Mouse (Mus musculus): ENCODE measurements at regions not wholly inside any gene's neighbourhood (a gene's known extent, or its start where the extent isn't known, plus 50 kb on each side); places are given as distances from the start of the nearest gene placed in this dataset.
"Not testable (repeated sequence)": the region's sequence is repeated elsewhere in the genome, so short reads cannot be mapped to it uniquely, and the experiment has no call there.

DNA sequence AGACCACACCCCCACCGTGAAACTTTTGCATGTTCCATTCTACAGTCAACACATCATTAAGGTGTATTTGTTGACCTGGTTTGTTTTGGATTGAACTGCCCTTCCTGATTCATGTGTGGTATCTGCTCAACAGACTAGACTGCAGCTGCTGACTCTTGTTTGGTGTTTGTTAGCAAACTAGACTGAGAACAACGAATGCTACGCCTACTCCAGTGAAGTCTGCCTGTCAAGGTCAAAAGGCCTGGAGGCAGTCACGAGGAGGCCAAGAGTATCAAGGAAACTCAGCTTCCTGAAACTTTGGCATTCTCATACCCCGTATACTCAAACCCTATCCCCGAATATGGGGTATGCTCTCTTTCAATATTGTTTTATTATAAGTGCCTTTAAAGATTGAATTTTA lies 194.2 kb upstream of the Spin1 start:
- not testable (repeated sequence) for ATAC-seq

GRCm38 (mm10) chr13:50906910-50907309 lies 193.8 kb upstream of the Spin1 start:
- ATAC-seq, result no peak

DNA sequence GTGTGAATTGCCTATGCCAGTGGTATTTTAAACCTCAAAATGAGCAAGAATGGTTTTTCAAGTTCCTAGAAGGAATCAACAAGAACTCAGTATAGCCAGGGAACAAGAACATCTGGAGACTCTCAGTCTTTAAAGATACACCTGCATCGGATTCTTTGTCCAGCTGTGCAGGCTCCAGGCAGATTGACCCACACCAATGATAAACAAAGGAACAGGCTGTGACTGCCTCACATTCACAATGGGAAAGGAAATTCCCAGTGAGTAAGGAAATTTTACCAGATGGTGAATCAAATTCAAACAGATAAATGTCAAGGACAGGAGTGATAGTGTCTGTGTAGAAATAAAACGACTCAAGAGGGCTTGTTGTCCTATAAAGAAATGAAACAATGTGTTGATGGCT lies 187.9 kb upstream of the Spin1 start:
- not testable (repeated sequence) for ATAC-seq

GRCm38 (mm10) chr13:50934017-50934416 lies 166.7 kb upstream of the Spin1 start:
- ATAC-seq, result not testable (repeated sequence)

GRCm38 (mm10) chr13:50942561-50942960 lies 158.1 kb upstream of the Spin1 start:
- ATAC-seq, result no peak

GRCm38 (mm10) chr13:50949545-50950226 lies 151.0 kb upstream of the Spin1 start:
- peak; percentile 43 for ATAC-seq

- ATAC-seq, result no peak
Measured at GRCm38 (mm10) chr13:50954671-50955070, 146.0 kb upstream of the Spin1 start.

GRCm38 (mm10) chr13:50958051-50958883 lies 142.4 kb upstream of the Spin1 start:
- ATAC-seq, result no peak

DNA sequence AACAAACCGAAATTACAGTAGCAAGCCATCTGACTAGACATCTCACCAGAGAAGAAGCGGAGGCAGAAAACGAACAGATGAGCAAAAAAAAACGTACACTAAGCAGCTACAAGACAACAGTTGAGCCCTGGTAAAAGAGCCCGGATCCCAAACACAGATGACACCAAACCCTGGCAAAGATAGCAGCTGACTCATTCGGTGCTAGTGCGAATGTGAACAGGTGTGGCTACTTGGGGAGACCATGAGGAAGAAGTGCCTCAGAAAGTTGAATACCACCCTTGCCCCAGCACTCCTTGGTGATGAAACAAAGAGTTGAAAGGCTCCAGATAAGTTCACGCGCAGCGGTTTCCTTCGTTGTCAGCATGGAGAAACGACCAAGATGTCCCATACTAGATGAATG lies 139.8 kb upstream of the Spin1 start:
- no peak for ATAC-seq

- ATAC-seq, result no peak
Measured at GRCm38 (mm10) chr13:50964070-50964469, 136.6 kb upstream of the Spin1 start.

- not testable (repeated sequence) for ATAC-seq
Measured at GRCm38 (mm10) chr13:50965041-50965440, 135.6 kb upstream of the Spin1 start.

DNA sequence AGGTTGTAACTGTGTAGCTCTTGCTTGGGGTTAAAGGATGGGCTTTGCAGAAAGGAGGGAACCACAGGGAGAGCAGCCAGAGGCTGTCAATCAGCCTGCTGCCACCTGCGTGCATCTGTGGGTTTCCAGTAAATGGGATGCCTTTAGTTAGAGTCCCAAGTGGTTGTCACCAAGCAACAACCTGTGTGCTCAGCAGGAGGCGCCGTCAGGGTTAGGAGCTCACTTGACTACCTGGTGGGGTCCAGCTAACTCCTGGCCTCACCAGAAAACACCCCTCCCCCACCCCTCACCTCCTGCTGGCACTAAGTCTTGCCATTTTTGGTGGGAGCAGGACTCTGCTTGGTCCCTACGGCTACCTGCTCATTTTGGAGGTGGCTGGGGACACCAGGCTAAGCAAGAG lies 135.0 kb upstream of the Spin1 start:
- no peak for ATAC-seq

GRCm38 (mm10) chr13:50966826-50967225 lies 133.9 kb upstream of the Spin1 start:
- no peak for ATAC-seq

GRCm38 (mm10) chr13:50973379-50973778 lies 127.3 kb upstream of the Spin1 start:
- ATAC-seq, result no peak

- no peak for ATAC-seq
Measured at GRCm38 (mm10) chr13:50975306-50975920, 125.3 kb upstream of the Spin1 start.

GRCm38 (mm10) chr13:50982005-50982404 lies 118.7 kb upstream of the Spin1 start:
- ATAC-seq, result no peak

GRCm38 (mm10) chr13:50982990-50983389 lies 117.7 kb upstream of the Spin1 start:
- no peak for ATAC-seq

GRCm38 (mm10) chr13:50991726-50992432 lies 108.8 kb upstream of the Spin1 start:
- ATAC-seq, result no peak

- ATAC-seq, result no peak
Measured at GRCm38 (mm10) chr13:50999738-51000137, 100.9 kb upstream of the Spin1 start.

DNA sequence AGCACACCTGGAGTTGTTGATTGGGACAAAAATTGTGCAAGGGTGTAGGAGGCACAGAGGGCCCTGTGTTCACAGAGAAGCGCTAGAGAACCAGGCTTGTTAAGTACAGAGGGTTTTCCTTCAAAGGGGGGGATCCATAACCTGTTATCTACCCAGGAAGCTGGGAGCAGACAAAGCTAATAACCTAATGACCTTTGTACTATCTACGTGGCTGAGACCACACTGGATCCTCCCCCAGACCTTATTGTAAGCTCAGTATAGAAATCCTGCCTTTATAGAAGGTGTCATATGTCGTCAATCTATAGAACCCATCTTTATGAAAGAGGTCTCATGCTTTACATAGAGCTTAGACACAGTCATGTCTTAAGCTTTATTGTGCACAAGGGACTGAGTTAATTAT lies 95.9 kb upstream of the Spin1 start:
- no peak for ATAC-seq

DNA sequence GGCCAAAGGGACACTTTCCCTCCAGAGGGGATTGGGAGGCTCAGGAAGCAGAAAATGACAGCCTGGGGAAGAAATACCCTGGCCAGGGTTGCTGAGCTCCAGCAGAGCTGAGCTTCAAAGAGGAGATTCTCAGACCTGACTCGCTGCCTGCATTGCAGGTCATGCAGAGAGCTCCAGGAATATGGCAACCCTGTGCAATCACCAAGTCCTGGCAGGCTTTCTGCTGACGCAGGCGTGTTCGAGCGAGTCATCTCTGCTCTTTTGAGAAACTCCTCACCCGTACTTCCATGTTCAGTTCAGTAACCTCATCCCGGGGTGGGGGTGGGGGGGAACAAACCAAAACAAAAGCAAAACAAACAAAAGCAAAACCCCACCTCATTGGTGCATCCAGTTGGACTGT lies 89.9 kb upstream of the Spin1 start:
- ATAC-seq, result no peak

DNA sequence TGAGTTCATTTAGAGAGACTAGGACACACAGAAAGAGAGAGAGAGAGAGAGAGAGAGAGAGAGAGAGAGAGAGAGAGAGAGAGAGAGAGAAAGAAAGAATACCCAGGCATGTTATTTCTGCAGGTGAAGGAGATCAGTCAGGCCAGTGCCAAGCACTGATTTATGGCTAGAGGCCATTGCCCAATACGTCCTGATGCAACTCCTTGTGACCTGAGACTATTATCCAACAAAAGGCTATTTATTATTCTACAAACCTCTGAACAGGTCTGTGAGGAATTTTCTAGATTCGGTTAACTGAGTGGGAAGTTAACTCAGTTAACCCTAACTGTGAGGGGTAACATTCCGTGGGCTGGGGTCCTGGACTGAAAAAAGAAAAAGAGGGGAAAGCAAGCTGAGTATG lies 84.5 kb upstream of the Spin1 start:
- ATAC-seq, result no peak

All from CD4-positive, CD25-positive, alpha-beta regulatory T cell, adult 4 months (primary cell).